19 mouse cellular contexts compared by ENCODE assay signal in the genomic region with DNA sequence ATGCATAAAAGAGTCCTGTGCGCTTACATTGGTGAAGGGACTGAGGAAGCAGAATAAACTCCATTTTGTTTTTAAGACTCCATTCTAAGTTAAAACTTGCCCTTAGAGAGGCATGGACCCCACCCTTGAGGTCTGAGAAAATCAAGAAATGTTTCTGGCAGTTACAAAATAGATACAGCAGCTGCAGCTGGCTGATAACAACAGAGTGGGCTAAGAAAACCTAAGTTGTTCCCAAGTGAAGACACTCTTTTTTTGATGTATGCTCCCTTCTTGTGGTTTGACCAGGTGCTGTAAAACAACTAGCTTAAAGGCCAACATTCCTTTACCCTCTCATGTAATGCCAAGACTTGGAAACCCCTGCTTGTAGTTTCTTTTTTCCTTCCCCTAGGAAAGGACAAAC. TPM values are rescaled to one million over a fixed set of nuclear protein-coding genes. Genes with fewer than 3 reads are reported as not detected.
DNase-seq lines count a peak whose midpoint lies in the region; ATAC-seq lines count a peak whose summit lies in the region.
"Had no signal": no experiment of that assay in that cellular context is flagged by ENCODE, and none has a peak within 500 bp of the region (broad histone marks: within the 10 kb centered on the region; RNA-seq: fewer than 3 reads in every experiment).

No protein-coding gene starts in this region.

- peak overlapping the region; percentile 51 for H3K4me2 ChIP-seq in liver, embryonic 16.5 days (ENCODE audit: low read depth, low read length)
- no peak overlapping the region for H3K4me2 ChIP-seq in kidney, embryonic 15.5 days
- H3K4me2 ChIP-seq: hindbrain, embryonic 14.5 days had no signal

- peak overlapping the region; percentile 92 for H3K27ac ChIP-seq in liver, embryonic 16.5 days (ENCODE audit: low read length)
- no peak overlapping the region for H3K27ac ChIP-seq in kidney, embryonic 15.5 days
- H3K27ac ChIP-seq: forebrain, embryonic 10.5 days; hindbrain, embryonic 14.5 days had no signal

- 54% methylated on average over 1 of the region's 1 CpGs for WGBS in liver, embryonic 16.5 days (ENCODE audit: insufficient replicate concordance)
- WGBS in kidney, embryonic 15.5 days, result 93% methylated on average over 1 of the region's 1 CpGs

- H3K27me3 ChIP-seq in liver, embryonic 16.5 days (ENCODE audit: control insufficient read depth, insufficient read depth, low read depth, low read length), result no peaks in the 10 kb centered on the region
- H3K27me3 ChIP-seq in kidney, embryonic 15.5 days, result peaks cover 3% of the 10 kb centered on the region; the same call in 1 of the 2 replicates

- H3K9ac ChIP-seq in liver, embryonic 16.5 days (ENCODE audit: low read depth, low read length), result peak overlapping the region; percentile 46
- H3K9ac ChIP-seq in kidney, embryonic 15.5 days, result no peak overlapping the region
- H3K9ac ChIP-seq: hindbrain, embryonic 14.5 days had no signal

- peak; percentile 36 for DNase-seq in spleen, adult 12 weeks (ENCODE audit: low spot score)
- no peak for DNase-seq in spleen, adult 18-20 months
- peak; percentile 11 to 29 for DNase-seq in thymus, postnatal 36 days
- no peak for DNase-seq in right cerebral cortex, postnatal 4 days
- no peak for DNase-seq in frontal cortex, postnatal 14 days (ENCODE audit: low spot score in 2 of 2)
- DNase-seq: cerebellum, postnatal 10 days; heart, adult 11 months; heart, postnatal 14 days; kidney, postnatal 14 days; layer of hippocampus, postnatal 36 days; lung, adult 18-20 months; lung, postnatal 36 days had no signal

- no peaks in the 10 kb centered on the region for H3K9me3 ChIP-seq in liver, embryonic 16.5 days (replicated peaks; ENCODE audit: control insufficient read depth, low read length)
- no peaks in the 10 kb centered on the region for H3K9me3 ChIP-seq in kidney, embryonic 15.5 days (replicated peaks)
- H3K9me3 ChIP-seq: forebrain, embryonic 10.5 days had no signal

- peak; percentile 84 for ATAC-seq in erythroblast, adult 5-6 weeks (replicated peaks; ENCODE audit: low FRiP score, poor library complexity, severe bottlenecking)
- peak; percentile 93 for ATAC-seq in liver, embryonic 16.5 days (ENCODE audit: low read depth)
- ATAC-seq in kidney, embryonic 15.5 days (replicated peaks; ENCODE audit: low FRiP score), result no peak
- ATAC-seq: intestine, postnatal 0 days had no signal

- peaks cover 2% of the 10 kb centered on the region; the same call in 1 of the 2 replicates for H3K36me3 ChIP-seq in liver, embryonic 16.5 days (ENCODE audit: control insufficient read depth, insufficient read depth)
- no peaks in the 10 kb centered on the region for H3K36me3 ChIP-seq in kidney, embryonic 15.5 days
- H3K36me3 ChIP-seq: forebrain, embryonic 10.5 days had no signal

- peaks cover 14% of the 10 kb centered on the region for H3K4me1 ChIP-seq in liver, embryonic 16.5 days (ENCODE audit: control insufficient read depth, low read depth, low read length)
- H3K4me1 ChIP-seq in kidney, embryonic 15.5 days, result no peaks in the 10 kb centered on the region
- H3K4me1 ChIP-seq: forebrain, embryonic 10.5 days had no signal

- H3K4me3 ChIP-seq in liver, embryonic 16.5 days (ENCODE audit: low read depth, low read length), result peak overlapping the region; percentile 16; the same call in 1 of the 2 replicates
- H3K4me3 ChIP-seq in kidney, embryonic 15.5 days (replicated peaks), result no peak overlapping the region
- H3K4me3 ChIP-seq: forebrain, embryonic 10.5 days had no signal

RNA-seq across cellular contexts. Expression of a gene that starts 23.9 kb away (rescaled TPM):
- total RNA-seq in erythroblast, adult 5-6 weeks (2015; ENCODE audit: low replicate concordance), result 616 and 623 TPM in 2 replicates
- 920 and 955 TPM in 2 replicates for total RNA-seq in erythroblast, adult 5-6 weeks (2017; ENCODE audit: low replicate concordance)
- polyA plus RNA-seq in liver, embryonic 16.5 days (2015; fragmentation: Nextera tagmentation; extraction: Ambion mirVana), result 39.7 and 43.0 TPM in 2 replicates
- 0.30 and 0.66 TPM in 2 replicates for polyA plus RNA-seq in kidney, embryonic 15.5 days (2015; fragmentation: Nextera tagmentation; extraction: Ambion mirVana)
- total RNA-seq: layer of hippocampus, postnatal 36 days; left cerebral cortex, postnatal 36 days had no signal
- polyA plus RNA-seq: hindbrain, embryonic 14.5 days; intestine, postnatal 0 days had no signal

RNA-seq across cellular contexts. Expression of a gene that starts 36.2 kb away (rescaled TPM):
- total RNA-seq in erythroblast, adult 5-6 weeks (2015; ENCODE audit: low replicate concordance), result 20.8 and 28.2 TPM in 2 replicates
- total RNA-seq in erythroblast, adult 5-6 weeks (2017; ENCODE audit: low replicate concordance), result 46.0 and 52.7 TPM in 2 replicates
- polyA plus RNA-seq in liver, embryonic 16.5 days (2015; fragmentation: Nextera tagmentation; extraction: Ambion mirVana), result 19.2 and 21.7 TPM in 2 replicates
- polyA plus RNA-seq in kidney, embryonic 15.5 days (2015; fragmentation: Nextera tagmentation; extraction: Ambion mirVana), result 62.5 and 65.2 TPM in 2 replicates

RNA-seq across cellular contexts. Expression of a gene that starts 39.7 kb away (rescaled TPM):
- 1.3 and 2.9 TPM in 2 replicates for total RNA-seq in erythroblast, adult 5-6 weeks (2015; ENCODE audit: low replicate concordance)
- 1.3 and 3.9 TPM in 2 replicates for total RNA-seq in erythroblast, adult 5-6 weeks (2017; ENCODE audit: low replicate concordance)
- 5.6 and 6.2 TPM in 2 replicates for polyA plus RNA-seq in liver, embryonic 16.5 days (2015; fragmentation: Nextera tagmentation; extraction: Ambion mirVana)
- 11.7 and 13.2 TPM in 2 replicates for polyA plus RNA-seq in kidney, embryonic 15.5 days (2015; fragmentation: Nextera tagmentation; extraction: Ambion mirVana)

Comparison
In these comparisons a context has a peak if more than half of its experiments do, and no peak if none do; other contexts are left out.
1. DNase-seq: peak in spleen, adult 12 weeks (single experiment) and thymus, postnatal 36 days (2 of 2); none in spleen, adult 18-20 months (0 of 2), right cerebral cortex, postnatal 4 days (single experiment) and frontal cortex, postnatal 14 days (0 of 2).
2. RNA of a gene that starts 23.9 kb away (polyA plus RNA-seq): 39.7 to 43.0 TPM in liver, embryonic 16.5 days; 0.30 to 0.66 TPM in kidney, embryonic 15.5 days; every median in the first group is over 10 times any median in the second.